Mouse (Mus musculus) heart, postnatal 0 days (tissue): Measurements from ENCODE around the gene Srpk2. TPM values are rescaled to one million over a fixed set of nuclear protein-coding genes. Genes with fewer than 3 reads are reported as not detected.

ENCODE experiments used
- ATAC-seq: fragments of 200-750 bp; cut with Nextera tagmentation; 2 replicates; pipeline ENCODE4 v1.8.0; 2017; ENCODE audit warnings: low read depth, moderate number of reproducible peaks, moderate library complexity; ENCODE audit not compliant: insufficient read depth
- DNase-seq: peaks from one replicate; pipeline ENCODE4 v3.0.0-alpha.2; 2016; ENCODE audit warnings: low spot score
- H3K27ac ChIP-seq: fragments of 300-500 bp; sonication (generic); 2 replicates; pipeline ENCODE4 v1.5.1; 2014; ENCODE audit warnings: low read depth, mild to moderate bottlenecking
- H3K27me3 ChIP-seq: fragments of 300-500 bp; sonication (generic); 2 replicates; pipeline ENCODE4 v1.6.1; 2014; ENCODE audit warnings: low read length, mixed read lengths; ENCODE audit not compliant: control insufficient read depth, insufficient read depth
- H3K36me3 ChIP-seq: fragments of 300-500 bp; sonication (generic); replicated peaks from 2 replicates; pipeline ENCODE4 v1.6.1; 2014; ENCODE audit warnings: low read length, mixed read lengths; ENCODE audit not compliant: control insufficient read depth, insufficient read depth
- H3K4me1 ChIP-seq: fragments of 300-500 bp; sonication (generic); 2 replicates; pipeline ENCODE4 v1.6.1; 2014; ENCODE audit warnings: antibody characterized with exemption; ENCODE audit not compliant: control insufficient read depth, insufficient read depth
- H3K4me2 ChIP-seq: fragments of 300-500 bp; sonication (generic); 2 replicates; pipeline ENCODE4 v1.6.1; 2014; ENCODE audit warnings: low read depth, mild to moderate bottlenecking, low read length, moderate library complexity
- H3K4me3 ChIP-seq: fragments of 300-500 bp; sonication (generic); 2 replicates; pipeline ENCODE4 v1.5.1; 2014; ENCODE audit warnings: low read depth, low read length
- H3K9ac ChIP-seq: fragments of 300-500 bp; sonication (generic); replicated peaks from 2 replicates; pipeline ENCODE4 v1.6.1; 2014; ENCODE audit warnings: low read depth, low read length, mixed read lengths
- H3K9me3 ChIP-seq: fragments of 300-500 bp; sonication (generic); replicated peaks from 2 replicates; pipeline ENCODE4 v1.6.1; 2016; ENCODE audit warnings: low read length; ENCODE audit not compliant: control insufficient read depth
- CTCF ChIP-seq: IDR thresholded peaks from 2 replicates; pipeline ENCODE4 v1.5.1; 2016; ENCODE audit warnings: antibody characterized with exemption, control low read depth, low read depth
- EP300 ChIP-seq: IDR thresholded peaks from 2 replicates; pipeline ENCODE4 v1.6.1; 2016; ENCODE audit warnings: antibody characterized with exemption, low read depth
- WGBS: fragments of 180-500 bp; shearing (Covaris S2); extraction: QIAGEN DNeasy Blood & Tissue Kit; methylation state at CpG from one replicate; pipeline ENCODE4 v1.1.7; 2014; 5-methylcytosine and 5-hydroxymethylcytosine counted together
- polyA plus RNA-seq: library from polyadenylated mRNA; unstranded; fragments of >200 nt; fragmentation: Nextera tagmentation; extraction: Ambion mirVana; gene quantifications from 2 replicates; pipeline ENCODE4 v1.2.1, GENCODE M21; 2015
- total RNA-seq: library from RNA; depleted of rRNA; stranded (reverse); fragments of >200 nt; gene quantifications from 2 replicates; pipeline ENCODE4 v1.2.3, GENCODE M21; 2014; ENCODE audit warnings: low replicate concordance

The Srpk2 gene
- total and polyA plus RNA-seq, 2 experiments from 2014 or later, result 14.7 to 52.9 TPM

GRCm38 (mm10) chr5:23599750-23600537 is 84.5 kb downstream of the Srpk2 start:
- H3K4me1 ChIP-seq, result peaks cover 21% of the 10 kb centered on the region
- no peak overlapping the region for H3K9ac ChIP-seq
- TF ChIP-seq CTCF (no peak), EP300 (no peak)
- H3K4me3 ChIP-seq, result no peak overlapping the region
- H3K4me2 ChIP-seq, result no peak overlapping the region
- no peak overlapping the region for H3K27ac ChIP-seq
- no peaks in the 10 kb centered on the region; the same call in 1 of the 2 replicates for H3K36me3 ChIP-seq
- H3K9me3 ChIP-seq, result no peaks in the 10 kb centered on the region
- no peaks in the 10 kb centered on the region for H3K27me3 ChIP-seq
- no peak for DNase-seq
- no peak for ATAC-seq
- WGBS, result 82% methylated on average over 5 of the region's 5 CpGs

GRCm38 (mm10) chr5:23599171-23599570 is 85.2 kb downstream of the Srpk2 start:
- no peaks in the 10 kb centered on the region for H3K27me3 ChIP-seq
- H3K27ac ChIP-seq, result peak overlapping the region; percentile 76
- ATAC-seq, result no peak
- no peak for DNase-seq
- no peaks in the 10 kb centered on the region; the same call in 1 of the 2 replicates for H3K36me3 ChIP-seq
- no peak overlapping the region for H3K9ac ChIP-seq
- H3K4me3 ChIP-seq, result no peak overlapping the region
- no peak for TF ChIP-seq CTCF
- no peak overlapping the region for H3K4me2 ChIP-seq
- WGBS, result 29% methylated on average over 3 of the region's 3 CpGs
- H3K9me3 ChIP-seq, result no peaks in the 10 kb centered on the region
- peaks cover 21% of the 10 kb centered on the region for H3K4me1 ChIP-seq

DNA sequence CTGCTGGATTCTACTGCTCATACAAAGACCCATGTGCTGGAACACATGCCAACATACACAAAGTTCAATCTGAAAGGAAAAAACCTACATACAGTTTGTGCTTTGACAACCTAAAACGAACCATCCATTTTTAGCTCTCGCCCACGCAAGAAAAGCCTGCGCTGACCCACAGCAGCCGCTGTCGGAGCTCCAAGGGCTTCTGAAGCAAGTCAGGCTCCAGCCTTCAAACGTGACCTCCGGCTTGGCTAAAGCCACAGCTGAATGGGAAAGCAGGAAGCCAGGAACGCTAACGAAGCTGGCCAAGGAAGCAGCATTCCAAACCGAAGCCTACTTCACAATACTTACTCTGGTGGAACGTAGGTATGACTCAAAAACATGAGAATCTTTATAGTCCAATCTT is 85.9 kb downstream of the Srpk2 start:
- peak overlapping the region; percentile 76 for H3K27ac ChIP-seq
- peak overlapping the region; percentile 5; the same call in 1 of the 2 replicates for H3K4me3 ChIP-seq
- peak; percentile 47; the same call in 1 of the 2 replicates for ATAC-seq
- H3K27me3 ChIP-seq, result no peaks in the 10 kb centered on the region
- no peaks in the 10 kb centered on the region for H3K9me3 ChIP-seq
- 15% methylated on average over 12 of the region's 12 CpGs for WGBS
- peaks cover 21% of the 10 kb centered on the region for H3K4me1 ChIP-seq
- peak; percentile 55 for DNase-seq
- no peak overlapping the region for H3K9ac ChIP-seq
- TF ChIP-seq EP300, result no peak
- no peak for TF ChIP-seq CTCF
- H3K4me2 ChIP-seq, result peak overlapping the region; percentile 34
- no peaks in the 10 kb centered on the region; the same call in 1 of the 2 replicates for H3K36me3 ChIP-seq

GRCm38 (mm10) chr5:23597999-23598398 is 86.4 kb downstream of the Srpk2 start:
- H3K27ac ChIP-seq, result peak overlapping the region; percentile 76
- H3K4me1 ChIP-seq, result peaks cover 21% of the 10 kb centered on the region
- 47% methylated on average over 1 of the region's 1 CpGs for WGBS
- H3K4me3 ChIP-seq, result no peak overlapping the region
- no peaks in the 10 kb centered on the region for H3K27me3 ChIP-seq
- DNase-seq (no peak), ATAC-seq (peak; percentile 53; the same call in 1 of the 2 replicates)
- no peak overlapping the region for H3K9ac ChIP-seq
- TF ChIP-seq CTCF, result no peak
- TF ChIP-seq EP300, result no peak
- peak overlapping the region; percentile 34 for H3K4me2 ChIP-seq
- H3K36me3 ChIP-seq, result no peaks in the 10 kb centered on the region; the same call in 1 of the 2 replicates
- H3K9me3 ChIP-seq, result no peaks in the 10 kb centered on the region

DNA sequence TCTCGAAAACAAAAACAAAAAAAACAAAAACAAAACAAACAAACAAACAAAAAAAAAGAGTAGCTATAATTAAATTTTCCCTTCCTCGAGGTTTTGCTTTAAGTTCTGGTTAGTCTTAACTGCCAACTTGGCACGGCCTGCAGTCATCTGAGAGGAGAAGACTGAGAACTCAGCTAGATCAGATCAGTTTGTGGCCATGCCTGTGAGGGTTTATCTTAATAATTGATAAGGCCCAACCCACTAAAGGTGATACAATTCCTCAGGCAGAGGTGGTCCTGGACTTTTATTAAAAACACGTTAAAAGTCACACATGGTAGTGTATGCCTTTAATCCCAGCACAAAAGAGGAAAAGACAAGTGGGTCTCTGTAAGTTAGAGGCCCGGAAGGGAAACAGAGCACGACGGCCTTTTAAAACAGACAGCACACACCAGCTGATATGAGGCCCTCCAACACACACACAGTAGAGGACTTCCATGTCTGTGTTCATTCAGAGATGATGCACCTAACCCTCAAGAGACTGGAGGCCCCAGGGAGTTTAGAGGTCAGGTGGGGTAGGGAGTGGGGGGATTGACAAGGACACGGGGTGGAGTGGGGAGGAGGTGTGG is 87.1 kb downstream of the Srpk2 start:
- no peaks in the 10 kb centered on the region; the same call in 1 of the 2 replicates for H3K36me3 ChIP-seq
- WGBS, result 53% methylated on average over 8 of the region's 8 CpGs
- no peak for ATAC-seq
- no peak overlapping the region for H3K4me3 ChIP-seq
- H3K4me1 ChIP-seq, result peaks cover 21% of the 10 kb centered on the region
- H3K27ac ChIP-seq, result peak overlapping the region; percentile 76; the same call in 1 of the 2 replicates
- H3K4me2 ChIP-seq, result no peak overlapping the region
- H3K9ac ChIP-seq, result no peak overlapping the region
- TF ChIP-seq EP300 (no peak), CTCF (no peak)
- no peaks in the 10 kb centered on the region for H3K27me3 ChIP-seq
- H3K9me3 ChIP-seq, result no peaks in the 10 kb centered on the region
- DNase-seq, result no peak
